Mouse (Mus musculus) heart, adult 2 months (tissue): ENCODE results near the gene Haus6. TPM values are rescaled to one million over a fixed set of nuclear protein-coding genes. Genes with fewer than 3 reads are reported as not detected.
"Not testable (repeated sequence)": the region's sequence is repeated elsewhere in the genome, so short reads cannot be mapped to it uniquely, and the experiment has no call there.

ENCODE experiments used
- DNase-seq, 2 experiments: peaks; one replicate each; pipeline ENCODE4 v3.0.0; 2021
- H3K27ac ChIP-seq: fragments of 200-600 bp; 2 replicates; pipeline ENCODE4 v1.8.1; 2022
- H3K27me3 ChIP-seq: fragments of 200-500 bp; 2 replicates; pipeline ENCODE4 v1.6.1; 2012; ENCODE audit warnings: mild to moderate bottlenecking, low read length, inconsistent platforms, mixed read lengths; ENCODE audit not compliant: control insufficient read depth, insufficient read depth
- H3K36me3 ChIP-seq: fragments of 200-500 bp; 2 replicates; pipeline ENCODE4 v1.6.1; 2012; ENCODE audit warnings: low read length, inconsistent platforms; ENCODE audit not compliant: control insufficient read depth, insufficient read depth
- H3K4me1 ChIP-seq: fragments of 200-500 bp; 2 replicates; pipeline ENCODE4 v1.6.1; 2011; ENCODE audit warnings: low read length; ENCODE audit not compliant: control insufficient read depth, insufficient read depth
- H3K4me3 ChIP-seq: fragments of 200-600 bp; 2 replicates; pipeline ENCODE4 v1.8.1; 2022
- H3K79me2 ChIP-seq: fragments of 200-500 bp; replicated peaks from 2 replicates; pipeline ENCODE4 v1.6.1; 2012; ENCODE audit warnings: mild to moderate bottlenecking, inconsistent platforms, low read length, moderate library complexity, mixed read lengths; ENCODE audit not compliant: control insufficient read depth, insufficient read depth
- H3K9ac ChIP-seq: fragments of 200-500 bp; 2 replicates; pipeline ENCODE4 v1.6.1; 2012; ENCODE audit warnings: low read depth, mild to moderate bottlenecking, control low read depth, inconsistent platforms, low read length, mixed read lengths
- CTCF ChIP-seq: fragments of 200-600 bp; IDR thresholded peaks from 2 replicates; pipeline ENCODE4 v1.8.1; 2022; ENCODE audit warnings: antibody characterized with exemption, mild to moderate bottlenecking, moderate library complexity
- EP300 ChIP-seq: fragments of 200-500 bp; IDR thresholded peaks from 2 replicates; pipeline ENCODE4 v1.6.1; 2011; ENCODE audit warnings: low read depth, low read length, control low read depth; ENCODE audit not compliant: insufficient read depth
- POLR2A ChIP-seq: fragments of 200-500 bp; IDR thresholded peaks from 2 replicates; pipeline ENCODE4 v1.6.1; 2011; ENCODE audit warnings: mild to moderate bottlenecking, low read depth, low read length, control low read depth; ENCODE audit not compliant: insufficient read depth
- WGBS: fragments of 180-500 bp; shearing (Covaris S2); methylation state at CpG from one replicate; pipeline ENCODE4 v1.1.7; 2018; 5-methylcytosine and 5-hydroxymethylcytosine counted together
- intact Hi-C: fragments of 180-260 bp; cut with DNase I; formaldehyde crosslinking; loops from one replicate; pipeline ENCODE4 v1.15.1; 2025
- long read RNA-seq: library from polyadenylated mRNA; stranded (forward); transcript quantifications from one replicate; pipeline ENCODE4 v2.0.0, GENCODE M21; 2021
- polyA plus RNA-seq: library from polyadenylated mRNA; depleted of rRNA; stranded (reverse); fragments of >200 nt; gene quantifications from 2 replicates; pipeline ENCODE4 v1.2.3, GENCODE M21; 2012; rRNA removed
- total RNA-seq, 2 experiments: library from RNA; stranded (reverse); gene quantifications; 2 replicates each; pipeline ENCODE4 v1.2.3; 2021

The Haus6 gene
- total RNA-seq = 1 to 10 TPM; 4.7 to 5.5 TPM
- polyA plus RNA-seq = 1.3 and 1.8 TPM in 2 replicates
- long read RNA-seq, full-length matches to known transcripts = 1 of 1 reads
- long read RNA-seq, partial matches to known transcripts = 0 of 1 reads
- long read RNA-seq, other reads (novel, unspliced or antisense) = 0 of 1 reads

DNA sequence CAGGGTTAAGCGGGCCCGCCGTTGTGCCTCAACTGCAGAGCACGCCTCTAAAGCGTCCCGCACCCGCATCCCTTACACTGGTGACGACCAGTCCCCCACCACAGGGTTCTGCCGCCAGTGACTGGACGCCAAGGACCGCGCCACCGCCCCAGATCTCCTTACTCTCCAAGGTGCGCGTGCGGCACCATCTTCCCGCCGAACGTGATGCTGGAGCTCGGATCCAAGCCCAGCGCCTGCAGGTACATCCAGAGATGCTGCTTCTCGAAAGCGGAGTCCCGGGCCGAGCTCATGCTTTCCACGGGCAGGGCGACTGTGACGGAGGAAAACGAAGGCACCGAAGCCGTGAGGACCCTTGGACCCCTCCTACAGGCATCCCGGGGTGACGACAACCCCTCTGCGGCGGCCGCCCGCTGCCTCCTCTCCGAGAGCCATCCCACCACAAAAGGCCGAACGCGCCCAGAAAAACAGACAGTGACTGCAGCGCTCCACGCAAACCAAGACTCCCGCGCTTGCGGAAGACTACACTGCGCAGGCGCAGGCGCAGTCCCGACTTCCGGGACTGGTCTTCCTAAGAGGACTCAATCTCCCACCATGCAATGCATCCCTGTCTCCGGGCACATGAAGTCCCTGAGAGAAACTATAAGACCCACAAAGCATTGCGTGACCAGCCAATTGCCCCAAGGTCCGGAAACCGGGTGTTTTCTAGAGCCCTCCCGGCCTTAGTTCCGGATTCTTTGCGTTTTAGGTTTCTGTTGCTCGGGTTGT lies at the start of gene Haus6:
Gene Haus6 (minus strand): TSS at position 532 of the 765 bp plus-strand sequence.
- Histone ChIP-seq H3K4me3 (peak within 1 kb of the TSS; percentile 68), H3K9ac (peak within 1 kb of the TSS; percentile 78), H3K36me3 (no peaks in the 10 kb centered on the region; the same call in 1 of the 2 replicates), H3K27ac (peak within 1 kb of the TSS; percentile 85), H3K27me3 (no peaks in the 10 kb centered on the region), H3K79me2 (no peaks in the 10 kb centered on the region), H3K4me1 (no peaks in the 10 kb centered on the region)
- TF ChIP-seq POLR2A = peak; percentile 75; the same call in 1 of the 2 replicates
- TF ChIP-seq EP300 = peak; percentile 81; the same call in 1 of the 2 replicates
- peak; percentile 23 for TF ChIP-seq CTCF
- intact Hi-C loops = loop anchor here (2.0 to 10.0 kb wide), 4 partner anchors 35 to 243 kb away; partner anchors contain the start of gene Rps6
- peak; percentile 89 to 95 for DNase-seq
- WGBS = under 1% methylated on average over 59 of the region's 59 CpGs

DNA sequence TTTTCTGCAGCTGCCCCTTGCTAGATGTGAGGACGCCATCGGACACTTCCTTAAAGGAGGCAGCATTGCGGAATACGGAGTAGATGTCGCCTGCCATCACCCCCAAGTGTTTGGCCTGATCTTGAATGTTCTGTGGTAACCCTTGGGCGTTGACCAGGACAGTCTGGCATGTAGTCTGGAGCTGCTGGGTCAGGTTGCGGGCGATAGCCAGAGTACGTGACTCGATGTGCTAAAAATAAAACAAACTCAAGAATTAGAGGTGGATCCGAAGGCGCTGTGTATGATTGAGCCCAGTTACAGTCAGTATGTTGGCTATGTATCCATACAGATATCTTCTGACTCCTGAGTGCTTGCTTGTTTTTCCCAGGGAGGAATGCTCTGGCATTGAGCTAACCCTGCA lies 45.3 kb upstream of the Haus6 start:
- no peaks in the 10 kb centered on the region for H3K27me3 ChIP-seq
- DNase-seq = peak; percentile 44 to 75
- 57% methylated on average over 12 of the region's 12 CpGs for WGBS

DNA sequence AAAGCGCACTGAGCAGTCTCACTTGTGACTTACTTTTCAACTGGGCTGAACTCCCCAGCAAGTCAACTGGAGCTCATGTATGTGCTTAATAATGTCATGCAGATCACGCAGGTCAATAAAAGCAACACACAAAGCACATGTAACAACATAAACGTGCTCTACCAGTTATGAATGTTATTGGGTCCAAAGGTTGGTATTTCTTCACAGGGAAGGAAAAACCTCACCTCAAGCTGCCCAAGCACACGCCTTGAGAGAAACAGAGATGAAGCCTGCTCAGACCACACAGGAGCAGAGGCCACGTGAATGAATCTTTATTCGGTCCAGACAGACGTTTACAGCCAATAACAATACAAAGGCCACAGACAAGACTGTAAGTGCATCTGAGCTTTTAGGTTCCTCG lies 44.6 kb upstream of the Haus6 start:
- Histone ChIP-seq H3K27ac (peak overlapping the region; percentile 72), H3K36me3 (peaks cover 16% of the 10 kb centered on the region)
- H3K9ac ChIP-seq, H3K27me3 ChIP-seq, H3K4me1 ChIP-seq, DNase-seq, H3K79me2 ChIP-seq, H3K4me3 ChIP-seq: not testable (repeated sequence)
- WGBS = 73% methylated on average over 8 of the region's 8 CpGs
- intact Hi-C loops = loop anchor here (2.0 to 5.0 kb wide), 2 partner anchors 14 to 34 kb away; partner anchors contain the start of gene Plin2

More for the DNA sequence above, 45.3 kb upstream of the Haus6 start:
- 0 out of 2 replicates have a peak, but pooled peaks have one; percentile 59 for TF ChIP-seq EP300
- TF ChIP-seq POLR2A = no peak
- no peak for TF ChIP-seq CTCF
- intact Hi-C loops = loop anchor here (2.0 to 5.0 kb wide), 2 partner anchors 14 to 35 kb away; partner anchors contain the start of gene Plin2
- Histone ChIP-seq H3K4me3 (no peak overlapping the region), H3K9ac (no peak overlapping the region), H3K4me1 (peaks cover 2% of the 10 kb centered on the region; the same call in 1 of the 2 replicates), H3K79me2 (no peaks in the 10 kb centered on the region), H3K36me3 (peaks cover 16% of the 10 kb centered on the region), H3K27ac (peak overlapping the region; percentile 72)

DNA sequence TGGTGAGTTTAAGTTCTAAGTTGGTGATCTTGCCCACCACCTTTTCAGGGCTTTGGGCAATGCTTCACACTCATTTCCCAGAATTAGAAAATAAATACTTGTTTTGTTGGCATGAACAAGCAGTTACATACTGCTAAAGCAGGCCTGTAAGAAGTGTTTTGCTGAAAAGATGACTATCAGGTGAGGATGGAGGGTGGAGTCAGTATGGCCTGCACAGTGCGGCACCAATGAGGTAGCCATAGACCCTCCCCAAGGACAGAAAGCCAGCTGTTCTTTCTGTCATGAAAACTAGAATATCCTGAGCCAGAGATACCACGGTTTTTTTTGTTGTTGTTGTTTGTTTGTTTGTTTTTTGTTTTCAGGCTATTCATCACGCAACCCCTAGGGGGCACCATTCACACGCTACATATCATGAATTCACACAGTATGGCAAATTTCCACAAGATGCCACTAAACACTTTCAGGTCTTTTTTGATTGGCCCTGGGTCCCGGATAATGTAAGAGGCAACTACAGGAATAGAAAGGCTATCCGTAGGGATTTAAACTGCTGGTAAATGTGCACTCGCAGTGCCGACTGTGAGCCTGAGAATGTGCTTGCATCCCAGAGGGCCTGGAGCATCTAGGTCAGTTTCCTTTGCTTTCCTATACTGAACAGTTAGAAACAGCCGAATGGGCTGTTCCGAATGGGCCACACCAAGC lies 40.0 kb upstream of the Haus6 start:
- peaks cover 8% of the 10 kb centered on the region for H3K36me3 ChIP-seq
- TF ChIP-seq CTCF (peak; percentile 94), EP300 (no peak)
- H3K4me3 ChIP-seq = no peak overlapping the region
- H3K79me2 ChIP-seq = no peaks in the 10 kb centered on the region
- H3K27ac ChIP-seq = no peak overlapping the region
- H3K27me3 ChIP-seq = no peaks in the 10 kb centered on the region
- H3K9ac ChIP-seq = no peak overlapping the region
- DNase-seq = peak; percentile 11 to 35
- no peaks in the 10 kb centered on the region; the same call in 1 of the 2 replicates for H3K4me1 ChIP-seq
- intact Hi-C loops = loop anchor here (1.0 to 5.0 kb wide), 2 partner anchors 40 to 43 kb away; partner anchors contain the start of gene Haus6
- 54% methylated on average over 10 of the region's 10 CpGs for WGBS

DNA sequence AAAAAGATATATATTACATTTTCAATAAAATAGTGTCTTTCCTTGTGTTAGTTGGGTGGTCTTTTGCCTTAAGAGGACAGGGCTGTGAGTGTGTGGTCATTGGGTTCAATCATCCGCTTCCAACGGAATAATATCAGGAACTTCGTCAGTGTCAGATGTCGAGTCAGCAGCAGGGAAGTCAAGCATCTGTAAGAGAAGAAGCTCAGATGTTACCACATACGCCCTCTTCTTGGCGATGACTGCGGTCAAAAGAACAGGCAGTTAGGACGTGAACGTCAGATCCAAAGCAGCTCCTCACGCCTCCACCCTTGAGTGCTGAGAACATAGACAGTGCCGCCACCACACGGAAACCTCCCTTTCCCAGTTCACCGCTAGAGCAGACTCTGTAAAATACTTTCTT lies 36.5 kb upstream of the Haus6 start:
- H3K27me3 ChIP-seq, H3K4me3 ChIP-seq, H3K4me1 ChIP-seq, DNase-seq, intact Hi-C loops, H3K36me3 ChIP-seq, H3K27ac ChIP-seq, H3K79me2 ChIP-seq, H3K9ac ChIP-seq: not testable (repeated sequence)
- WGBS = 90% methylated on average over 11 of the region's 13 CpGs

DNA sequence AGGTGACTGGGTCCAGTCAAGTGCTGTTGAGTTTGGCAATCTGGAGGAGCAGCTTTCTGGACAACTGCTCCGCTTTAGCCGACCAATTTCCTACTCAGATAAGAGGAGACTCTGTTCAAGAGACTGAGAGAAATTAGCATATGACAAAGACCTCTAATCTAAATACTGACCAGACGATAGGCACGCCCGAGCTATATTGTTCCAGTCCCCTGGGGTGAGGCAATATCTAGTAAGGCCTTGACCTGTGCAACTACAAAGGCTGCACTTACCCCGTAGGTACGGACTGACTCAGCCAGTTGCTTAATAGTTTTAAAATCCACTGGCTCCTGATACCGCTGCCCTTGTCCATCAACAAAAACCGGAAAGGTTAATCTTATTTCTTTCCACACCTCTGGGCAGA lies 25.7 kb upstream of the Haus6 start:
- H3K79me2 ChIP-seq, H3K4me3 ChIP-seq, H3K4me1 ChIP-seq, H3K27ac ChIP-seq, DNase-seq, H3K36me3 ChIP-seq, H3K9ac ChIP-seq, H3K27me3 ChIP-seq, intact Hi-C loops: not testable (repeated sequence)
- WGBS = 36% methylated on average over 9 of the region's 9 CpGs

DNA sequence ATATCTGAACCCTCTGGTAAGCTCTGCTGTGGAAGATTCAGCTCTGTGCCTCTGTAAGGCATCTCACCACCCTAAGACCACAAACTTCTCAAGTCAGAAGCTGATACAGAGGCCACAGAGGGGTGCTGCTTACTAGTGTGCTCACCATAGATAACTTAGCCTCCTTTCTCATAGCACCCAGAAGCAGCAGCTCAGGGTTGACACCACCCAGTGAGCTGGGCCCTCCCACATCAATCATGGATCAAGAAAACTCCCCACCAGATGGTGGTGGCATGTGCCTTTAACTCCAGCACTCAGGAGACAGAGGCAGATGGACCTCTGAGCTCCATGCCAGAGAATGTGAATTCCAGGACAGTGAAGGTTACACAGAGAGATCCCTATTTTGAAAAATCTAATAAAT lies 23.0 kb upstream of the Haus6 start:
- intact Hi-C loops, H3K27ac ChIP-seq, H3K4me1 ChIP-seq, DNase-seq, H3K27me3 ChIP-seq, H3K4me3 ChIP-seq, H3K79me2 ChIP-seq, H3K9ac ChIP-seq, H3K36me3 ChIP-seq: not testable (repeated sequence)

DNA sequence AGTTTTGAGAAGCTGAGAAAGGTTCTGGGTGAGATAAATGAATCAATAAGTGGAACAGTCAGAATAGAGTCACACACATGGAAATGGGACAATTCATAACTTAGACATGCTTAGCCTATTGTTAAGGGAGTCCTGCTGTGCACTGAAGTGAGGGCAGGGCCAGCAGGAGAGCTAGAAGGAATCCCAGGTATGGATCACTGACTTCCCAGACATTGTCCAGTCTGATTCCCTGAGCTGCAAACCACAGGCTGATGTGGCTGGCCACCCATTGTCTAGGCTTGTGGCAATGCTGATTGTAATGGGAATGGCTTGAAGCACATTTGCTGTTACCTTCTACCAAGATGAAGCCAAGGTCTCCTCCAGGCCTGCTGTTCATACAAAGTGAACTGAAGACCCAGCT lies 22.5 kb upstream of the Haus6 start:
- H3K36me3 ChIP-seq, intact Hi-C loops, H3K4me1 ChIP-seq, H3K27ac ChIP-seq, H3K27me3 ChIP-seq, DNase-seq, H3K79me2 ChIP-seq, H3K9ac ChIP-seq, H3K4me3 ChIP-seq: not testable (repeated sequence)

DNA sequence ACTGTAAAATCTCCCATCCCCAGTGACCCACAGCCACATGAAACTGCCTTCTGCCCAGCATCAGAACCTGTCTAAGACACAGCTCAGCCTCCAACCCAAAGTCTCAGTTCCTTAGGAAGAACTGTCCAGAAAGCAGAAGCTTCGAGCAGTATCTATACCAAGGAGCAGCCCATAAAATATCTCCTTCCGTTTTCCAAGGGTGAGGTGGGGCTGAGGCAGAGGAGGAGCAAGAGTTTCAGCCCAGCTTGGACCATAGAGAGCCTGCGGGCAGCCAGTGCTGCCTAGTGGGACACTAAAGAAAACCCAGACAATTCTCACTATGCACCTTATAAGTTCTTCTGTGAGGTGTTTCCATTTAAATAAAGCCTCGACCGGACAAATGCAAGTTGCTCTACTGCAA lies 20.7 kb upstream of the Haus6 start:
- H3K79me2 ChIP-seq, H3K9ac ChIP-seq, H3K27me3 ChIP-seq, H3K4me3 ChIP-seq, DNase-seq, H3K27ac ChIP-seq, H3K4me1 ChIP-seq, H3K36me3 ChIP-seq, intact Hi-C loops: not testable (repeated sequence)
- 62% methylated on average over 5 of the region's 5 CpGs for WGBS
